Mouse (Mus musculus) MEL (cell line): ENCODE measurements at regions not wholly inside any gene's neighbourhood (a gene's known extent, or its start where the extent isn't known, plus 50 kb on each side); places are given as distances from the start of the nearest gene placed in this dataset.

Experiments used
- BHLHE40 ChIP-seq: IDR thresholded peaks from 2 replicates; pipeline ENCODE4 v1.6.1; 2012; ENCODE audit warnings: low read depth, mild to moderate bottlenecking, inconsistent platforms, low read length, improper control_type of control experiment, borderline replicate concordance
- CTCF ChIP-seq, 3 experiments: IDR thresholded peaks in 2 of 3; conservative IDR thresholded peaks in 1 of 3; 2 replicates each; pipeline ENCODE4 v1.5.1; 2011 to 2012; ENCODE audit warnings: low read length in 3 of 3, low read depth in 2 of 3, mild to moderate bottlenecking in 2 of 3, improper control_type of control experiment in 1 of 3, inconsistent platforms in 1 of 3, mixed read lengths in 1 of 3, moderate library complexity in 1 of 3; ENCODE audit not compliant: control insufficient read depth in 1 of 3, insufficient read depth in 1 of 3, poor library complexity in 1 of 3, severe bottlenecking in 1 of 3
- E2F4 ChIP-seq: IDR thresholded peaks from 2 replicates; pipeline ENCODE4 v1.6.1; 2011; ENCODE audit warnings: low read depth, low read length, improper control_type of control experiment, borderline replicate concordance
- EP300 ChIP-seq, 2 experiments: IDR thresholded peaks; 2 replicates each; pipeline ENCODE4 v1.6.1; 2011; ENCODE audit warnings: improper control_type of control experiment in 2 of 2, low read length in 2 of 2, low read depth in 1 of 2, mild to moderate bottlenecking in 1 of 2
- MYC ChIP-seq: IDR thresholded peaks from 2 replicates; pipeline ENCODE4 v1.6.1; 2011; ENCODE audit warnings: low read depth, mild to moderate bottlenecking, low read length, improper control_type of control experiment, moderate library complexity
- POLR2A ChIP-seq, 2 experiments: IDR thresholded peaks; 2 replicates each; pipeline ENCODE4 v1.6.1; 2011 to 2012; ENCODE audit warnings: low read length in 2 of 2, mild to moderate bottlenecking in 2 of 2, control low read depth in 1 of 2, improper control_type of control experiment in 1 of 2, low read depth in 1 of 2, moderate library complexity in 1 of 2; ENCODE audit not compliant: control insufficient read depth in 1 of 2, insufficient read depth in 1 of 2, poor library complexity in 1 of 2
- USF2 ChIP-seq, 2 experiments: IDR thresholded peaks; 2 replicates each; pipeline ENCODE4 v1.6.1; 2011 to 2012; ENCODE audit warnings: improper control_type of control experiment in 2 of 2, low read length in 2 of 2, borderline replicate concordance in 1 of 2, inconsistent platforms in 1 of 2, low read depth in 1 of 2, mild to moderate bottlenecking in 1 of 2; ENCODE audit not compliant: insufficient read depth in 1 of 2

GRCm38 (mm10) chr8:5601116-5601515 lies 496.0 kb upstream of the Slc10a2 start:
- no peak for TF ChIP-seq EP300 (IDR thresholded peaks at IDR 0.05; ENCODE audit: low read depth in 1 of 2, low read length in 2 of 2)
- no peak for TF ChIP-seq MYC
- no peak for TF ChIP-seq CTCF (IDR thresholded peaks at IDR 0.05 in 2 of 3, conservative IDR thresholded peaks at IDR 0.05 in 1 of 3; ENCODE audit: control insufficient read depth in 1 of 3, insufficient read depth in 1 of 3, low read depth in 2 of 3, low read length in 3 of 3, poor library complexity in 1 of 3, severe bottlenecking in 1 of 3)
- no peak for TF ChIP-seq USF2 (IDR thresholded peaks at IDR 0.05; ENCODE audit: borderline replicate concordance in 1 of 2, insufficient read depth in 1 of 2, low read depth in 1 of 2, low read length in 2 of 2)
- TF ChIP-seq POLR2A (IDR thresholded peaks at IDR 0.05; ENCODE audit: control insufficient read depth in 1 of 2, insufficient read depth in 1 of 2, low read depth in 1 of 2, low read length in 2 of 2, poor library complexity in 1 of 2) = no peak
- TF ChIP-seq BHLHE40 = no peak
- TF ChIP-seq E2F4 = no peak
